Comparison of ENCODE assay signal across 31 mouse cellular contexts in the genomic region with DNA sequence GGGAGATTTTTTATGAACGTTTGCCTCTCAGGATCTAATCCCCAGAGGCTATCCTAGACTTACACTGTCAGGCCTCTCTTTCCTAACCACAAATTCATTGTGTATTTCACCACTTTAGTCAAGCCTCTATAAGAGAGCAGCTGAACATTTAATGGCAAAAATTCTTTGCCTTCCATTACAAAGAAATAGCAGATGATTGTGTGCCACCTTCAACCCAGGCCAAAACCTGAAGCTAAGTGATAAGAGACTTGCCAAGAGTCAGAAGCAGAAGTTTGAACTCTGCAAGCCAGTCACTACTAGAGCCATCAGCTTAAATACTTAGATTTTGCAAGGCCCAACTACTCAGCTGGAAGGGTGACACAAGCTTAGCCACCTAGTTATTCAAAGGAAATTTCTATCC.
"Had no signal": no experiment of that assay in that cellular context is flagged by ENCODE, and none has a peak within 500 bp of the region (broad histone marks: within the 10 kb centered on the region; RNA-seq: fewer than 3 reads in every experiment).

No protein-coding gene starts in this region.

- H3K9ac ChIP-seq: limb, embryonic 12.5 days; limb, embryonic 13.5 days; limb, embryonic 15.5 days; liver, embryonic 12.5 days; liver, embryonic 13.5 days; liver, embryonic 14.5 days; liver, embryonic 15.5 days; liver, postnatal 0 days; lung, embryonic 14.5 days; lung, embryonic 15.5 days; midbrain, embryonic 12.5 days; midbrain, embryonic 13.5 days; midbrain, embryonic 15.5 days; neural tube, embryonic 12.5 days had no signal

- H3K9me3 ChIP-seq: limb, embryonic 10.5 days; limb, embryonic 12.5 days; limb, embryonic 13.5 days; limb, embryonic 15.5 days; liver, embryonic 12.5 days; liver, embryonic 13.5 days; liver, embryonic 15.5 days; lung, embryonic 15.5 days; megakaryocyte, embryonic 14.5 days; midbrain, embryonic 12.5 days; midbrain, embryonic 13.5 days; midbrain, embryonic 15.5 days; neural tube, embryonic 12.5 days had no signal

- ATAC-seq: liver, embryonic 12.5 days; liver, postnatal 0 days; lung, postnatal 0 days; midbrain, embryonic 13.5 days; midbrain, embryonic 15.5 days; midbrain, embryonic 16.5 days had no signal

- H3K4me3 ChIP-seq: left cerebral cortex, adult 2 months; limb, embryonic 10.5 days; limb, embryonic 12.5 days; limb, embryonic 13.5 days; limb, embryonic 15.5 days; liver, embryonic 12.5 days; liver, embryonic 13.5 days; liver, embryonic 15.5 days; lung, embryonic 15.5 days; megakaryocyte, embryonic 14.5 days; midbrain, embryonic 12.5 days; midbrain, embryonic 13.5 days; midbrain, embryonic 15.5 days; myocyte; neural tube, embryonic 12.5 days had no signal

- H3K36me3 ChIP-seq: limb, embryonic 10.5 days; limb, embryonic 12.5 days; limb, embryonic 13.5 days; limb, embryonic 15.5 days; liver, embryonic 12.5 days; liver, embryonic 13.5 days; liver, embryonic 15.5 days; lung, embryonic 15.5 days; midbrain, embryonic 12.5 days; midbrain, embryonic 15.5 days; neural tube, embryonic 12.5 days had no signal

- H3K27ac ChIP-seq: left cerebral cortex, adult 2 months; limb, embryonic 10.5 days; limb, embryonic 12.5 days; limb, embryonic 13.5 days; limb, embryonic 15.5 days; liver, embryonic 12.5 days; liver, embryonic 13.5 days; liver, embryonic 14.5 days; liver, embryonic 15.5 days; lung, embryonic 15.5 days; macrophage; midbrain, embryonic 12.5 days; midbrain, embryonic 13.5 days; midbrain, embryonic 15.5 days; neural tube, embryonic 12.5 days had no signal

- H3K4me2 ChIP-seq: limb, embryonic 12.5 days; limb, embryonic 13.5 days; limb, embryonic 15.5 days; liver, embryonic 11.5 days; liver, embryonic 12.5 days; liver, embryonic 13.5 days; liver, embryonic 15.5 days; lung, embryonic 14.5 days; lung, embryonic 15.5 days; midbrain, embryonic 12.5 days; midbrain, embryonic 13.5 days; midbrain, embryonic 15.5 days; neural tube, embryonic 12.5 days had no signal

- H3K27me3 ChIP-seq: limb, embryonic 12.5 days; limb, embryonic 13.5 days; limb, embryonic 15.5 days; liver, embryonic 12.5 days; liver, embryonic 13.5 days; liver, embryonic 15.5 days; lung, embryonic 15.5 days; megakaryocyte, embryonic 14.5 days; midbrain, embryonic 12.5 days; midbrain, embryonic 13.5 days; midbrain, embryonic 15.5 days; neural tube, embryonic 12.5 days had no signal

- DNase-seq: left cerebral cortex, postnatal 4 days; liver; liver, embryonic 13.5 days; liver, postnatal 0 days; lung, adult 18-20 months; lung, adult 2 months; lung, embryonic 14.5 days; lung, postnatal 10 days; lung, postnatal 14 days; lung, postnatal 36 days; lung, postnatal 4 days; midbrain, embryonic 14.5 days had no signal

- H3K4me1 ChIP-seq: limb, embryonic 10.5 days; limb, embryonic 12.5 days; limb, embryonic 13.5 days; limb, embryonic 15.5 days; liver, embryonic 12.5 days; liver, embryonic 13.5 days; liver, embryonic 15.5 days; lung, embryonic 15.5 days; megakaryocyte, embryonic 14.5 days; midbrain, embryonic 12.5 days; midbrain, embryonic 13.5 days; midbrain, embryonic 15.5 days; neural tube, embryonic 12.5 days had no signal
